ENCODE assay signal across 22 mouse cellular contexts in genomic region chr19:41165914-41166235, GRCm38 (mm10). TPM values are rescaled to one million over a fixed set of nuclear protein-coding genes. Genes with fewer than 3 reads are reported as not detected.
A peak's percentile ranks its signal among the peaks of the same experiment; 100 is the strongest.
DNase-seq lines count a peak whose midpoint lies in the region; ATAC-seq lines count a peak whose summit lies in the region.
"Had no signal": no experiment of that assay in that cellular context is flagged by ENCODE, and none has a peak within 500 bp of the region (broad histone marks: within the 10 kb centered on the region; RNA-seq: fewer than 3 reads in every experiment).

No protein-coding gene starts in this region.

- H3K27me3 ChIP-seq in forebrain, embryonic 14.5 days (replicated peaks; ENCODE audit: control insufficient read depth, insufficient read depth, low read length) = peaks cover 17% of the 10 kb centered on the region
- H3K27me3 ChIP-seq in forebrain, embryonic 15.5 days = peaks cover 14% of the 10 kb centered on the region; the same call in 1 of the 2 replicates
- H3K27me3 ChIP-seq in hindbrain, embryonic 15.5 days = 0 out of 2 replicates have a peak, but pooled peaks cover 3% of the 10 kb centered on the region
- H3K27me3 ChIP-seq in hindbrain, embryonic 10.5 days (ENCODE audit: insufficient read depth, poor library complexity, severe bottlenecking) = peaks cover 13% of the 10 kb centered on the region; the same call in 1 of the 2 replicates
- H3K27me3 ChIP-seq in neural tube, embryonic 14.5 days (ENCODE audit: control insufficient read depth, insufficient read depth, low read length) = no peaks in the 10 kb centered on the region
- H3K27me3 ChIP-seq: heart, embryonic 12.5 days had no signal

- H3K36me3 ChIP-seq in forebrain, embryonic 14.5 days (ENCODE audit: control insufficient read depth, insufficient read depth, low read length) = no peaks in the 10 kb centered on the region
- H3K36me3 ChIP-seq in forebrain, embryonic 15.5 days = no peaks in the 10 kb centered on the region
- H3K36me3 ChIP-seq in hindbrain, embryonic 15.5 days = no peaks in the 10 kb centered on the region
- no peaks in the 10 kb centered on the region for H3K36me3 ChIP-seq in hindbrain, embryonic 10.5 days
- H3K36me3 ChIP-seq in neural tube, embryonic 14.5 days (ENCODE audit: control insufficient read depth, insufficient read depth, low read length) = no peaks in the 10 kb centered on the region
- H3K36me3 ChIP-seq: embryonic facial prominence, embryonic 12.5 days; G1E; heart, embryonic 12.5 days had no signal

- peak; percentile 63 for DNase-seq in forebrain, embryonic 14.5 days (ENCODE audit: low spot score)
- no peak for DNase-seq in hindbrain, embryonic 10.5 days (ENCODE audit: low spot score)
- no peak for DNase-seq in neural tube, embryonic 10.5 days (ENCODE audit: extremely low spot score, low spot score)
- DNase-seq in yolk sac, embryonic 10.5 days (ENCODE audit: low spot score) = no peak
- DNase-seq: adrenal gland, adult 8-10 months; adrenal gland, postnatal 36 days; B cell, adult 2 months; cerebellum, adult 11 months; cerebellum, adult 8-10 months; cerebellum, postnatal 14 days; gastrocnemius, adult 2 months; gastrocnemius, postnatal 25 days had no signal

- WGBS in forebrain, embryonic 14.5 days = 48% methylated on average over 5 of the region's 5 CpGs
- 40% methylated on average over 5 of the region's 5 CpGs for WGBS in forebrain, embryonic 15.5 days
- WGBS in hindbrain, embryonic 15.5 days = 57% methylated on average over 5 of the region's 5 CpGs
- WGBS in hindbrain, embryonic 10.5 days = 91% methylated on average over 5 of the region's 5 CpGs
- WGBS in neural tube, embryonic 14.5 days = 56% methylated on average over 5 of the region's 5 CpGs

- no peak overlapping the region for H3K9ac ChIP-seq in forebrain, embryonic 14.5 days (ENCODE audit: low read length)
- no peak overlapping the region for H3K9ac ChIP-seq in forebrain, embryonic 15.5 days (replicated peaks)
- H3K9ac ChIP-seq in hindbrain, embryonic 15.5 days = no peak overlapping the region
- H3K9ac ChIP-seq in neural tube, embryonic 14.5 days (replicated peaks; ENCODE audit: low read depth, low read length) = 0 out of 2 replicates have a peak overlapping the region, but pooled peaks have one; percentile 7
- H3K9ac ChIP-seq: embryonic facial prominence, embryonic 12.5 days; forebrain, embryonic 13.5 days; heart, embryonic 12.5 days had no signal

- ATAC-seq in forebrain, embryonic 14.5 days = 0 out of 2 replicates have a peak, but pooled peaks have one; percentile 16
- ATAC-seq in forebrain, embryonic 15.5 days (replicated peaks) = no peak
- 0 out of 2 replicates have a peak, but pooled peaks have one; percentile 48 for ATAC-seq in hindbrain, embryonic 15.5 days (ENCODE audit: low FRiP score, low read depth)
- ATAC-seq in neural tube, embryonic 14.5 days (ENCODE audit: low read depth) = no peak; the same call in 1 of the 2 replicates
- ATAC-seq: CD4-positive, CD25-positive, alpha-beta regulatory T cell, adult 4 months; inflammation-experienced regulatory T-cells, adult 6 months; intestine, postnatal 0 days had no signal

- H3K4me3 ChIP-seq in forebrain, embryonic 14.5 days (ENCODE audit: low read depth, low read length) = no peak overlapping the region
- no peak overlapping the region for H3K4me3 ChIP-seq in forebrain, embryonic 15.5 days
- H3K4me3 ChIP-seq in hindbrain, embryonic 15.5 days = no peak overlapping the region
- H3K4me3 ChIP-seq in hindbrain, embryonic 10.5 days = no peak overlapping the region
- no peak overlapping the region for H3K4me3 ChIP-seq in neural tube, embryonic 14.5 days (ENCODE audit: low read depth, low read length)
- H3K4me3 ChIP-seq: embryonic facial prominence, embryonic 12.5 days; forebrain, embryonic 13.5 days; gastrocnemius, adult 2 months; heart, embryonic 12.5 days had no signal

- no peak overlapping the region for H3K4me2 ChIP-seq in forebrain, embryonic 14.5 days (ENCODE audit: low read length)
- H3K4me2 ChIP-seq in forebrain, embryonic 15.5 days (replicated peaks) = no peak overlapping the region
- no peak overlapping the region for H3K4me2 ChIP-seq in hindbrain, embryonic 15.5 days
- H3K4me2 ChIP-seq in neural tube, embryonic 14.5 days (ENCODE audit: low read depth, low read length) = no peak overlapping the region
- H3K4me2 ChIP-seq: embryonic facial prominence, embryonic 12.5 days; heart, embryonic 12.5 days had no signal

- H3K27ac ChIP-seq in forebrain, embryonic 14.5 days (ENCODE audit: low read depth, low read length) = no peak overlapping the region
- H3K27ac ChIP-seq in forebrain, embryonic 15.5 days (replicated peaks) = no peak overlapping the region
- H3K27ac ChIP-seq in hindbrain, embryonic 15.5 days (replicated peaks) = no peak overlapping the region
- H3K27ac ChIP-seq in hindbrain, embryonic 10.5 days = no peak overlapping the region
- H3K27ac ChIP-seq in neural tube, embryonic 14.5 days (ENCODE audit: low read depth, low read length) = no peak overlapping the region
- H3K27ac ChIP-seq: embryonic facial prominence, embryonic 12.5 days; gastrocnemius, adult 2 months had no signal

- H3K9me3 ChIP-seq in forebrain, embryonic 14.5 days (replicated peaks; ENCODE audit: control insufficient read depth, low read length) = no peaks in the 10 kb centered on the region
- H3K9me3 ChIP-seq in forebrain, embryonic 15.5 days = no peaks in the 10 kb centered on the region
- no peaks in the 10 kb centered on the region for H3K9me3 ChIP-seq in hindbrain, embryonic 15.5 days
- no peaks in the 10 kb centered on the region for H3K9me3 ChIP-seq in hindbrain, embryonic 10.5 days
- H3K9me3 ChIP-seq in neural tube, embryonic 14.5 days (ENCODE audit: control insufficient read depth, low read length) = no peaks in the 10 kb centered on the region
- H3K9me3 ChIP-seq: embryonic facial prominence, embryonic 12.5 days; forebrain, embryonic 13.5 days; G1E; heart, embryonic 12.5 days had no signal

- H3K4me1 ChIP-seq in forebrain, embryonic 14.5 days (ENCODE audit: control insufficient read depth, insufficient read depth, low read length) = peaks cover 17% of the 10 kb centered on the region
- H3K4me1 ChIP-seq in forebrain, embryonic 15.5 days = peaks cover 28% of the 10 kb centered on the region
- peaks cover 6% of the 10 kb centered on the region for H3K4me1 ChIP-seq in hindbrain, embryonic 15.5 days (replicated peaks)
- peaks cover 23% of the 10 kb centered on the region for H3K4me1 ChIP-seq in hindbrain, embryonic 10.5 days (replicated peaks)
- H3K4me1 ChIP-seq in neural tube, embryonic 14.5 days (ENCODE audit: control insufficient read depth, insufficient read depth, low read length) = peaks cover 7% of the 10 kb centered on the region; the same call in 1 of the 2 replicates
- H3K4me1 ChIP-seq: embryonic facial prominence, embryonic 12.5 days; heart, embryonic 12.5 days had no signal

RNA-seq across cellular contexts. Expression of gene Tll2, which starts 40.8 kb away (rescaled TPM):
- polyA plus RNA-seq in forebrain, embryonic 14.5 days (2014; fragmentation: Nextera tagmentation; extraction: Ambion mirVana) = 0.89 and 0.97 TPM in 2 replicates
- 0.77 and 0.85 TPM in 2 replicates for polyA plus RNA-seq in forebrain, embryonic 15.5 days (2015; fragmentation: Nextera tagmentation; extraction: Ambion mirVana)
- 0.77 and 0.93 TPM in 2 replicates for polyA plus RNA-seq in hindbrain, embryonic 15.5 days (2015; fragmentation: Nextera tagmentation; extraction: Ambion mirVana)
- polyA plus RNA-seq in hindbrain, embryonic 10.5 days (2016; fragmentation: Nextera tagmentation; extraction: Ambion mirVana) = 0.25 and 0.68 TPM in 2 replicates
- polyA plus RNA-seq in neural tube, embryonic 14.5 days (2014; fragmentation: Nextera tagmentation; extraction: Ambion mirVana) = 1.4 and 2.2 TPM in 2 replicates
- polyA plus RNA-seq: CD4-positive, CD25-positive, alpha-beta regulatory T cell, adult 4 months; G1E; inflammation-experienced regulatory T-cells, adult 6 months had no signal

Comparison
In these comparisons a context has a peak if more than half of its experiments do, and no peak if none do; other contexts are left out.
1. ATAC-seq: peak in forebrain, embryonic 14.5 days (single experiment) and hindbrain, embryonic 15.5 days (single experiment); none in forebrain, embryonic 15.5 days (single experiment) and neural tube, embryonic 14.5 days (single experiment).